Mouse (Mus musculus): ENCODE measurements around the gene Pnkd. TPM values are rescaled to one million over a fixed set of nuclear protein-coding genes. Genes with fewer than 3 reads are reported as not detected.

Gene Pnkd
- polyA plus RNA-seq, 1 experiment, result 28.8 TPM

- H3K27ac ChIP-seq (ENCODE audit: control insufficient read depth, insufficient read depth, low read depth, low read length, poor library complexity), result no peak overlapping the region
- WGBS, result under 1% methylated on average over 36 of the region's 36 CpGs
- peak; percentile 34; the same call in 1 of the 2 replicates for TF ChIP-seq CTCF (IDR thresholded peaks at IDR 0.05; ENCODE audit: control insufficient read depth, insufficient read depth, low read length)
- TF ChIP-seq POLR2A (IDR thresholded peaks at IDR 0.05; ENCODE audit: borderline replicate concordance, control insufficient read depth, low read depth, low read length), result no peak
- H3K4me1 ChIP-seq (ENCODE audit: control insufficient read depth, insufficient read depth, low read length), result peaks cover 7% of the 10 kb centered on the region
- peak overlapping the region; percentile 48 for H3K4me3 ChIP-seq (replicated peaks; ENCODE audit: control insufficient read depth, low read depth, low read length)
Observed at GRCm38 (mm10) chr1:74332241-74332763, 47.6 kb downstream of the Pnkd start.

DNA sequence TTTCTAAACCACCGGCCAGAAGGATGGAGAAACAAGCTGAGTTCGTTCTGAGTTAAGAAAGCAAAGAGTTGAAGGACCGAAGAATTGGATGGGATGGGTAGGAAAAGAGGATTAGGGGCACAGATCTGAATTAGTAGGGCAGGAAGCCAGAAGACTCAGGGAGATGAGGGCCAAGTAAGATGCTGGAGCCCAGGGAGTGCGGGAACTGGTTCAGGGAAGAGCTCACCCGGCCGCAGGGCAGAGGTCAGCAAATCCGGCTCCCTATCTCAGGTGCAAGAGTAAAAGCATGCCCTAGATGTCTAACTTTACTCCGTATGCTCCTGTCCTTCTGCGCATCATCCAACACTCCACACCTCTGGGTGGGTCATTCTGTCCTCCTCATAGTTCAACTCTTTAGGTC is 48.2 kb downstream of the Pnkd start:
- no peak for TF ChIP-seq CTCF (IDR thresholded peaks at IDR 0.05; ENCODE audit: control insufficient read depth, insufficient read depth, low read length)
- no peak for TF ChIP-seq POLR2A (IDR thresholded peaks at IDR 0.05; ENCODE audit: borderline replicate concordance, control insufficient read depth, low read depth, low read length)
- WGBS, result 12% methylated on average over 9 of the region's 9 CpGs
- H3K4me1 ChIP-seq (ENCODE audit: control insufficient read depth, insufficient read depth, low read length), result peaks cover 7% of the 10 kb centered on the region

DNA sequence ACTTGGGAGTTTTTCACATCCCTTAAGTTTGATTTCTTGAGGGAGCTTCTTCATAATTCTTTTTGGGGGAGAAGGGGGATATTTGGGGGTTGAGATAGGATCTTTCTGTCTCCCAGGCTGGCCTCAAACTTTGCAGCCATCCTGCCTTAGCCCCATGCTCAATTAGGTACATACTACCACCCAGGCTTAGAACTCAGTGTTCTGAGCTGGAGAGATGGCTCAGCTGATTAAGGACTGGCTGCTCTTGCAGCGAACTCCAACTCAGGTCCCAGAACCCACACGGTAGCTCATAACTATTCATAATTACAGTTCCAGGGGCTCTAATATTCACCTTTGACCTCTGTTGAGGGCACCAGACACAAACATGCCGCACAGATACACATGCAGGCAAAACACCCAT is 49.9 kb downstream of the Pnkd start:
- Histone ChIP-seq H3K4me1 (ENCODE audit: control insufficient read depth, insufficient read depth, low read length) (peaks cover 7% of the 10 kb centered on the region), H3K4me3 (replicated peaks; ENCODE audit: control insufficient read depth, low read depth, low read length) (no peak overlapping the region), H3K27ac (ENCODE audit: control insufficient read depth, insufficient read depth, low read depth, low read length, poor library complexity) (no peak overlapping the region)
- TF ChIP-seq CTCF (IDR thresholded peaks at IDR 0.05; ENCODE audit: control insufficient read depth, insufficient read depth, low read length), result no peak
- no peak for TF ChIP-seq POLR2A (IDR thresholded peaks at IDR 0.05; ENCODE audit: borderline replicate concordance, control insufficient read depth, low read depth, low read length)
- WGBS, result 88% methylated on average over 3 of the region's 3 CpGs

More for the DNA sequence above, 48.2 kb downstream of the Pnkd start:
- H3K4me3 ChIP-seq (replicated peaks; ENCODE audit: control insufficient read depth, low read depth, low read length), result peak overlapping the region; percentile 48
- H3K27ac ChIP-seq (ENCODE audit: control insufficient read depth, insufficient read depth, low read depth, low read length, poor library complexity), result no peak overlapping the region

GRCm38 (mm10) chr1:74335033-74335432 is 50.3 kb downstream of the Pnkd start:
- TF ChIP-seq CTCF (IDR thresholded peaks at IDR 0.05; ENCODE audit: control insufficient read depth, insufficient read depth, low read length) (no peak), POLR2A (IDR thresholded peaks at IDR 0.05; ENCODE audit: borderline replicate concordance, control insufficient read depth, low read depth, low read length) (no peak)
- Histone ChIP-seq H3K27ac (ENCODE audit: control insufficient read depth, insufficient read depth, low read depth, low read length, poor library complexity) (no peak overlapping the region), H3K4me1 (ENCODE audit: control insufficient read depth, insufficient read depth, low read length) (peaks cover 7% of the 10 kb centered on the region), H3K4me3 (replicated peaks; ENCODE audit: control insufficient read depth, low read depth, low read length) (no peak overlapping the region)
- 82% methylated on average over 4 of the region's 4 CpGs for WGBS

DNA sequence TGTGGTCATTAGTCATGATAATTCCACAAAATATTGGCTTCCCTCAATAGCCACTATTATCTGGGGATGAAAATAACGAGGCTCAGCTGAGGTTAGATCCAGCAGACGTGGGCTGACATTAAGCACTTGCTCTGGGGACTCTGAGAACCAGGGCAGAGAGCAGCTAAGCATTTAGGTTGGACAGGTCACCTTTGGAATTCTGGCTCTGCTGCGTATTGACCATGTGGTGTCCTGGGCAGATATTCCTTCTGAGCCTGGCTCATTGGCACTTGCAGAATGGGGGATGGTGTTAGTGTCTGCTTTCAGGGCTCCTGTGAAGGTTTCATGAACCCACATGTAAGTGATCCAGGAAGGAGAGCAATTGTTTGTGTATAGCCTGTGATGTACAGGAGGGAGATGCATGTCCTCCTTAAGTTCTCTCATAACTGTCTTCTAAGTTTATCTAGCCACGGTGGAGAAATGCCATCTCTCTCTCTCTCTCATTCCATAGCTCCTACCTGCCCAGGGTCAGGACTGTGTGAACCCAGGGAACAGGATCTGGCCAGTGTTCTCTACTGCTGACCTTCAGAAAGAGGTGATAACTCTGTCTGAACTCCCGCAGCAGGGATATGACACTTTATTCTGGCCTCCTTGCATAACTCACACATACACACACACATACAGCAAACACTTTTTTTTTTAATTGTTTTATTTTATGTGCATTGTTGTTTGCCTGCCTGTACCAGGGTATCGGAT is 50.9 kb downstream of the Pnkd start:
- H3K27ac ChIP-seq (ENCODE audit: control insufficient read depth, insufficient read depth, low read depth, low read length, poor library complexity), result no peak overlapping the region
- H3K4me3 ChIP-seq (replicated peaks; ENCODE audit: control insufficient read depth, low read depth, low read length), result no peak overlapping the region
- WGBS, result 76% methylated on average over 6 of the region's 6 CpGs
- TF ChIP-seq POLR2A (IDR thresholded peaks at IDR 0.05; ENCODE audit: borderline replicate concordance, control insufficient read depth, low read depth, low read length), result no peak
- no peak for TF ChIP-seq CTCF (IDR thresholded peaks at IDR 0.05; ENCODE audit: control insufficient read depth, insufficient read depth, low read length)
- H3K4me1 ChIP-seq (ENCODE audit: control insufficient read depth, insufficient read depth, low read length), result peaks cover 7% of the 10 kb centered on the region

DNA sequence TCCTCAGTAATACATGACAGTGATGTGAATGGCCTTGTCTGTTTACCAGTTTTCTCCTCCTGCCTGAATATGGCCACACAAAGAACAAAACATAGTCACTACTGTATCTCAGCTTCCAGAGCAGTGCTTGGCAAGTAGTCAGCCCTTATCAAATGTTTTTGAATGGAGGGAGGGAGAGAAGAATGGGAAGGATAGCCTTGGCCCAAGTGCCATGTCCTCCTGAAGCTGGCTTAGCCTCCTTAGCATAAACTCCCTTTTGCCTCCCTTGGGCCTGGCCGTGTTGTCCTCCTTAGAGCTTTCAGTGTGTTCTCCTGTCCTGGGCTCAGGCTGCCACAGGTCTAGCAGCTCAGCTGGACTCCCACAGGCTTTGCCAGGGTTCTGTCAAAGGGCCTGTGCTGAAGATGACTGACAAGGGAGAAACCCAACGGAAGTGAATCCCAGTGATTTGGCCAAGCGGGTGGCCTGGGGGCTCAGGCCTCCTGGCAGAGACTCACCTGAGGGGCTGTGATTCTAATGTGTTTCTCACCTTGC is 52.6 kb downstream of the Pnkd start:
- peaks cover 3% of the 10 kb centered on the region for H3K4me1 ChIP-seq (ENCODE audit: control insufficient read depth, insufficient read depth, low read length)

DNA sequence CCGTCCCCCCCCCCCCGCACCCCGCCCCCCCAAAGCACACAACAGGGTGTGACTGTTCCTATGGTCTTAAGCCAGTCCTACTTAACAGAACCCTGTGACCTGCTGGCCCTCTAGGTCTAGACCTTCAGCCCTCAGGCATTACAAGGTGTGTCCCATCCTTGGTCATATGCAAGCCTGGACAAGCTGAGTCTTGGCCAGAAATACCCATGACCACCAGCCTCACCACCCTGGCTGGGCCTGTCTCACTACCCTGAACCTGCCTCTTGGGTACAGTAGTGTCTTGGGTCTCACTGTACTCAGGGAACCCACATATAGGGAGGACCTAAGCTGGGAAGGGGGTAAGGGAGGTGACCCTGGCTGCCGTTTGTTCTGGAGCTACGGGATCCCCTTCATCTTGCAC is 53.3 kb downstream of the Pnkd start:
- no peak overlapping the region for H3K4me3 ChIP-seq (replicated peaks; ENCODE audit: control insufficient read depth, low read depth, low read length)
- no peak for TF ChIP-seq CTCF (IDR thresholded peaks at IDR 0.05; ENCODE audit: control insufficient read depth, insufficient read depth, low read length)
- no peak for TF ChIP-seq POLR2A (IDR thresholded peaks at IDR 0.05; ENCODE audit: borderline replicate concordance, control insufficient read depth, low read depth, low read length)
- WGBS, result 84% methylated on average over 5 of the region's 5 CpGs
- peaks cover 1% of the 10 kb centered on the region for H3K4me1 ChIP-seq (ENCODE audit: control insufficient read depth, insufficient read depth, low read length)
- no peak overlapping the region for H3K27ac ChIP-seq (ENCODE audit: control insufficient read depth, insufficient read depth, low read depth, low read length, poor library complexity)

More for the DNA sequence above, 52.6 kb downstream of the Pnkd start:
- 89% methylated on average over 3 of the region's 3 CpGs for WGBS
- Histone ChIP-seq H3K4me3 (replicated peaks; ENCODE audit: control insufficient read depth, low read depth, low read length) (no peak overlapping the region), H3K27ac (ENCODE audit: control insufficient read depth, insufficient read depth, low read depth, low read length, poor library complexity) (no peak overlapping the region)
- no peak for TF ChIP-seq CTCF (IDR thresholded peaks at IDR 0.05; ENCODE audit: control insufficient read depth, insufficient read depth, low read length)
- no peak for TF ChIP-seq POLR2A (IDR thresholded peaks at IDR 0.05; ENCODE audit: borderline replicate concordance, control insufficient read depth, low read depth, low read length)

DNA sequence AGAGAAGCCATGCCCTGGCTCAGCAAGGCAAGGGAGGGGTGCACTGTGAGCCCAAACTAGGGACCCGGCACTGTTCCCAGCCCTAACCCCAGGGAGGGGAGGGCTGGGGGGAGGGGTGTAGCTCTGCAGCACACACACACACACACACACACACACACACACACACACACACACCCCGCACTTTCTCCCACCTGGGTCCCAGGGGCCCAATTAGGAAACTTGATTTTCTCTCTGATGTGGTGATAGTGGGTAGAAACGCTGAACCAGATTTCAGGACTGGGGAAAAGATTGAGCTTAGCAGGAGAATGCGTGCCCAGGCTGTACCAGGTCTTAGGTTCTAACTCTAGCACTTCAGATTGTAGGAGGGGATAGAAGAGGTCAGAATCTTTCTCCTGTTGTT is 53.9 kb downstream of the Pnkd start:
- 72% methylated on average over 4 of the region's 4 CpGs for WGBS
- H3K27ac ChIP-seq (ENCODE audit: control insufficient read depth, insufficient read depth, low read depth, low read length, poor library complexity), result no peak overlapping the region
- no peak overlapping the region for H3K4me3 ChIP-seq (replicated peaks; ENCODE audit: control insufficient read depth, low read depth, low read length)
- TF ChIP-seq CTCF (IDR thresholded peaks at IDR 0.05; ENCODE audit: control insufficient read depth, insufficient read depth, low read length), result no peak
- no peak for TF ChIP-seq POLR2A (IDR thresholded peaks at IDR 0.05; ENCODE audit: borderline replicate concordance, control insufficient read depth, low read depth, low read length)
- H3K4me1 ChIP-seq (ENCODE audit: control insufficient read depth, insufficient read depth, low read length), result no peaks in the 10 kb centered on the region
